Mouse (Mus musculus) CD4-positive naive resting alpha-beta T cell, adult 76 days (primary cell): Measurements from ENCODE around the gene Ldlrad1. TPM values are rescaled to one million over a fixed set of nuclear protein-coding genes. Genes with fewer than 3 reads are reported as not detected.

ENCODE experiments used
- total RNA-seq: library from RNA; stranded (reverse); gene quantifications from one replicate; pipeline ENCODE4 v1.2.4, GENCODE M21; 2023

Gene Ldlrad1
- 0.53 TPM for total RNA-seq

DNA sequence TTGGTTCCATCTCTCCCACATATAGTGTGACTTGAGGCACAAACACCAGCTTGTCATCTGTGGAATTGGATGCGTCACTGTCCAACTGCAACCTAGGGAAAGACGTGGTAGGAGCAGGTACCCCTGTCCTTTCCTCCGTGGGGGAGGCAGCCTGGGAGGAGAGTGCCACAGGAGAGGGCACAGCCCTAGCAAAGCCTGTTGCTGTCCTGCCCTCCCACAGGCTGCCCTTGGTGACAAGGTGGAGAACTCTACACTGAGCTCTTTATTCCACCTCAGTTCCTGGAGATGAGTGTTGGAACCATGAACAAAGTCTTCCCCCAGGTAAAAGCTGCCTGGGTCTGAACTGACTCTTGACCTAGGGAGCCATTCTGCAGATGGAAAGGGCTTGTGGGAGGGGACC, at the start of gene Ldlrad1:
Gene Ldlrad1, plus strand, starts transcription at position 301 of the 400 bp plus-strand sequence.

DNA sequence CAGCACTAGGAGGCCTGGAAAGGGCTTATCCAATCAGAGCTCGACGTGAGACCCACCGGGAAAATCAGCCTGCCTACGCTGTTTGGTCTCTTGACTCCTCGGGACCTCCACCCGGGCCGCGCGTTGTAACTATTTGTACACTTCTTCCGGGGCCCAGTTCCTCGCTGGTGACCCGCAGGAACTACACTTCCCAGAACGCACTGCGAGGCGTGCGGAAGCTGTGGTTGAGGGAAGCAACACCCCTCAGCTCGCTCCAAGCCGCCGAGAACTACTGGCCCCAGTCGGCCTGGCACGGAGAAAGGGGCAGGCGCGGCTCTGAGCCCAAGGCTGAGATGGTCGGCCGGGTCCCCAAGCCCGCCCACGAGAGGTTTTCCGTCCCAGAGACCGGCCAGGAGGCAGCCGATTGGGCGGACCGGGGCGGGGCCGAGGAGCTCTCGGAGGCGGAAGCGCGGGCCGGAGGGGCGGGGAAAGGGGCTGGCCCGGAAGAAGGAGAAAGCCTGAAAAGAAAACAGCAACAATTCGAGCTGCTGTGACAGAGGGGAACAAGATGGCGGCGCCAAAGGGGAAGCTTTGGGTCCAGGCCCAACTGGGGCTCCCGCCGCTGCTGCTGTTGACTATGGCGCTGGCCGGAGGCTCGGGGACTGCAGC, 30.7 kb upstream of the Ldlrad1 start, which contains the start of gene Tmem59:
Gene Tmem59, plus strand, starts transcription at position 218 of the 648 bp plus-strand sequence.

DNA sequence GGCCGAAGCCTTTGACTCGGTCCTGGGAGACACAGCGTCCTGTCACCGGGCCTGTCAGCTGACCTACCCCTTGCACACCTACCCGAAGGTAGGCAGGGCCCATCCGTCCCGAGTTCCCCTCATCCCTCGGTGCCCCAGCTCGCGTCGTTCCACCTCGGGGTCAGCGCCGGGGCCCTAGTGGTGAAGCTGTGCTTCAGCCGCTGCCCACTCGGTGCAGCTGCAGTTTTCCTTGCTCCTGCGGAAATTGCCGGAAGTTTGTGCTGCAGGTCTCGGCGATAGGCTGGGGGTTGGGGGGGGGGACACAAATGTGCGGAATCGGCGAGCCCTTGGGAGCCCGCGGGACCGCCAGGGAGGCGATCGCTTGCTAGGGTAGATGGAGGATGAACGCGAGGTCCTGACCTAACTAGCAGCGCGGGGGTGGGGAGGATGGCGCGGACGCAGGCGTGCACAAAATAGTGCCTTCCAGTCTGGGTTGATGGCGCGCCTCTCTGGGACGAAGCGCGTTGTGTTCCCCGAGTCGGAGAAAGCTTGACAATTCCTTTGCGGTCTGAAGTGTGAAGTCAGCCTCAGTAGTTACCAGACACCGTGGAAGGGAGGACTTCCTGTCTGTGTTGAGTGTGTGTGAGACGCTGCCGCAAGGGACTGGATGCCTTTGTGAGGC, 30.0 kb upstream of the Ldlrad1 start, which contains the start of gene Tceanc2:
Gene Tceanc2, minus strand, starts transcription at position 287 of the 661 bp plus-strand sequence.

DNA sequence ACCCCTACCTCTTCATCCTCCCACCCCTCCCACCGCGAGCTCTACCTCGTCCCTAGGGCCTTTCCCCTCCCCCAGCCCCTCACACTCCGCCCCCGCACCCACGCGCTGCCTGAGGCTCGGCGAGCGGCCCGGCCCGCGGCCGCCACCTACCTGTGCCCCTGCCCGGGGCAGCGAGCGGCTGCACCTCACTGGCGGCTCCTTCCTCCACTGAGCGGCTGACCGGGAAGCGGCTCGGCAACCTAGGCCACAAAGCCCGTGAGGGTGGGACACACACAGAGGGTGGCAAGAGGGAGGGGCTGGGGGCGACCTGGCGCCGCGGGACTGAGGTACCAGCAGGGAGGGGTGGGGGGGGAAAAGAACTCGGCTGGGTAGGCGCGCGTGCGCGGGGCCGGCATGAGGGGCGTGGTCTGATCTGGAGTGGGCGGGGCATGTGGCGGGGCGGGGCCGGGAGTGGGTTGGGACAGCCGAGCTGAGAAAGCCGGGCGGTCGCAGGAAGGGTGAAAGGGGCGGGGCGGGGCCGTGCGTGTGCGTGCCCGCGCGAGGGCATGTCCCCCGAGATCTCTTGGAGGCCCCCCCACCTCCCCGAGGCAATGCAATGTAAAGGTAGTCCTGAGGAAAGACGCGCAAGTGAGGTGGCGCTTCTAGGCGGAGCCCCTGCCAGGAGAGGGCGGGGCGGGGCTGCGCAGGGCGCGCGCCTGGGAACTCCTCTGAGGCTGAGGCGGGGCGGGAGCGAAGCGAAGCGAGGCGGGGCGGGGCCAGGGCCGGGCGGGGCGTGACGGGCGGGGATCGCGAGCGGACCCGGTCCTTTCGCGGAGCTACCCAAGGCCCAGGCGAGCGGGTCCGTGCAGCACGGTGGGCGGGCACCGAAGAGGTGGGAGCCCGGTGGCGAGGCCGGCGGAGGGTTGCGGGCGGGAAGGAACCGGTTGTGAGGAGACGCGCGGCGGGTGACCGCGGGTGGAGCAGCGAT, 44.4 kb downstream of the Ldlrad1 start, which contains the start of the genes Lrrc42 and Hspb11:
Gene Lrrc42, minus strand, starts transcription at position 408 of the 967 bp plus-strand sequence.
Gene Hspb11, plus strand, starts transcription at position 469 of the 967 bp plus-strand sequence.

Other genes starting within 250 kb of the Ldlrad1 start
- gene Mrpl37, start 142.3 kb upstream of the Ldlrad1 start, total RNA-seq = 71.0 TPM
- 13.8 TPM for gene Cyb5rl, start 142.2 kb upstream of the Ldlrad1 start, total RNA-seq
- gene Cdcp2, start 112.3 kb upstream of the Ldlrad1 start, total RNA-seq = not detected
- gene Tmem59, start 30.8 kb upstream of the Ldlrad1 start, total RNA-seq = 120 TPM
- gene Tceanc2, start 30.1 kb upstream of the Ldlrad1 start, total RNA-seq = 38.0 TPM
- gene Lrrc42, start 44.4 kb downstream of the Ldlrad1 start, total RNA-seq = 43.9 TPM
- 24.9 TPM for gene Hspb11, start 44.4 kb downstream of the Ldlrad1 start, total RNA-seq
- gene Dio1, start 98.0 kb downstream of the Ldlrad1 start, total RNA-seq = not detected
- 37.3 TPM for gene Yipf1, start 105.2 kb downstream of the Ldlrad1 start, total RNA-seq
- 9.5 TPM for gene Ndc1, start 158.6 kb downstream of the Ldlrad1 start, total RNA-seq
- gene Glis1, start 225.4 kb downstream of the Ldlrad1 start, total RNA-seq = 1.2 TPM